Mouse (Mus musculus) frontal cortex, postnatal 14 days (tissue): ENCODE measurements around the gene Morc2a.
A peak's percentile ranks its signal among the peaks of the same experiment; 100 is the strongest.
"Not testable (repeated sequence)": the region's sequence is repeated elsewhere in the genome, so short reads cannot be mapped to it uniquely, and the experiment has no call there.

Source experiments
- DNase-seq, 2 experiments: peaks; one replicate each; pipeline ENCODE4 v3.0.0; 2022; ENCODE audit warnings: low spot score in 2 of 2

Morc2a gene

GRCm38 (mm10) chr11:3648964-3649841 is at the start of gene Morc2a:
Gene Morc2a, plus strand, starts transcription at chr11:3649191.
- peak; percentile 94 to 95 for DNase-seq

DNA sequence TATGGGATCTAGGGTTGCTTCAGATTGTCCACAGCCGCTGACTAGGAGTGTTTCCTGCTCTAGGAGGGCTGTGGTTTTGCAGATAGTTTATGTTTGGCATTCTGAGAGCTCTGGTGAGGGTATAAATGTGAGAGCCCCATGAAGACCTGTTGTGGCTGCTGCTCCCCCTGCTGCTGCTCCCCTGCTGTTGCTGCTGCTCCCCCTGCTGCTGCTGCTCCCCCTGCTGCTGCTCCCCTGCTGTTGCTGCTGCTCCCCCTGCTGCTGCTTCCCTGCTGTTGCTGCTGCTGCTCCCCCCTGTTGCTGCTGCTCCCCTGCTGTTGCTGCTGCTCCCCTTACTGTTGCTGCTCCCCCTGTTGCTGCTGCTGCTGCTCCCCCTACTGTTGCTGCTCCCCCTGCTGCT is 47.0 kb upstream of the Morc2a start:
- DNase-seq, result not testable (repeated sequence)

GRCm38 (mm10) chr11:3602687-3603086 is 46.3 kb upstream of the Morc2a start:
- not testable (repeated sequence) for DNase-seq

DNA sequence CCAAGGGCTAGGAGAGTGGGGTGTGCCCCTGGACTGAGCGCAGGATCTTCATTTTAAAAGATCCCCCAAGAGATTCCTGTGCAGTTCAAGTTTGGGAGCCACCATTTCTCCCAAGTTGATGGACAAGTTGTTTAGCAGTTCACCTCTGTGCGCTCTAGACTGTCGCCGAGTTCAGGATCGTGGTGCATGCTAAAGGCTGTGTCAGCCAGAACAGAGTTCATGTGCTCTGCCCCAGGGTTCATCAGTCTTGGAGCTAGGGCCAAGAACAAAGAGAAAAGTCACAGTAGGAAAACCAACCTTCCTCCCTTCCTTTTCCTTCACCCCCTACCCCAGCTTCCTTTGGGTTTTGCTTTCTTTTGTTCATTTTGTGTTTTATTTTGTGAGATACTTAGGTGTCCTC is 42.5 kb upstream of the Morc2a start:
- DNase-seq, result no peak

GRCm38 (mm10) chr11:3615576-3615975 is 33.4 kb upstream of the Morc2a start:
- no peak for DNase-seq

DNA sequence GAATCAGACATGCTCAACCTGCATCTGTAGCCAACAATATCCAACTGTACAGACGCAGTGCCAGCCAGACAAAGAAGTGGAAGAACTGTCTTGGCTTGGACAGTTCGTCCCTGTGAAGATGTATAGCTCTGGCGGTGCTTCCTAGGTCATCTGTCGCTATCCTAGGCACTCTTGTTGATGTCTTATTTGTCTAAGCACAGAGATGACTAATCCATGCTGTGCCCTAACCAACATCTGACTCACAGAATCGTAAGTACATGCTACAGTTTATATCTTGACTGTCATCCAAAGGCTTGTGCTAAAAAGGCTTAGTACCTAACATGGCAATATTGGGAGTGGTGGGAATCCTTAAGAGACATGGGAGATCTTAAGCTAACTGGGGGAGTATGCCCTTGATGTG is 26.2 kb upstream of the Morc2a start:
- DNase-seq, result no peak

GRCm38 (mm10) chr11:3624391-3625027 is 24.5 kb upstream of the Morc2a start:
- DNase-seq, result no peak

- DNase-seq, result peak in 1 of 2 experiments; percentile 5
These were observed 19.9 kb upstream of the Morc2a start for GRCm38 (mm10) chr11:3628999-3629491.

GRCm38 (mm10) chr11:3633269-3633668 is 15.7 kb upstream of the Morc2a start:
- DNase-seq, result peak; percentile 11 to 14

GRCm38 (mm10) chr11:3647688-3648087 is 1.3 kb upstream of the Morc2a start:
- DNase-seq, result no peak

DNA sequence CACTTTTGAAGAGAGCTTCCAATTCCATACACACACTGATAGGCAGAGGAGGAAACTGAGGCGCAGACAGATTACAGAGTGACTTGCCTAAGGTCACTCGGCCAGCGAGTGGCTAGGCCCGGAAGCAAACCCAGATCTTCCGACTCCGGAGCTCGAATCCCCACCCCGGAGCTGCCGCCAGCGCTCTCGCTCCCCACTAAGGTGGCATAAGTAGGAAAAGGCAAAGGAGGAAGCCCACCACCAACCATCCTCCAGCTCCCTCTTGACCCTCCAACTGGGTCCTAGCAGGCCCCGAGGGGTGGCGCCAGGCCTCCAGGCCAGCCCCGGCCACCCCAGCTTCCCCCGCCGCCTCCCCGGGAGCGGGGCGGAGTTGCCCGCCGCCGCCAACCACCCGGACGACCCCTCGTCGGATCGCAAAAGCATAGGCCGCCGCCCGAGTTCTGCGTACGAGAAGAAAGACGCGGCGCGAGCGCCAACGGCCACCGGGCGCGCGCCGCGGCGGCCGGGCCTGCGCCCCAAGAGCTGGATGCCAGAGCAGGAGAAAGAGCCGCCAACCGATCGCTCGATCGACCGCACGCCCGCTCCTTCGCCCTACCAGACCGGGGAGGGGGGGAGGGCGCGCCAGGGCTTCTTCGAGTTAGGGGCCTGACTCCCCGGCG is 557 bp upstream of the Morc2a start:
- DNase-seq, result peak in 1 of 2 experiments; percentile 14

- no peak for DNase-seq
These were observed 1.1 kb downstream of the Morc2a start for GRCm38 (mm10) chr11:3650141-3650540.

DNA sequence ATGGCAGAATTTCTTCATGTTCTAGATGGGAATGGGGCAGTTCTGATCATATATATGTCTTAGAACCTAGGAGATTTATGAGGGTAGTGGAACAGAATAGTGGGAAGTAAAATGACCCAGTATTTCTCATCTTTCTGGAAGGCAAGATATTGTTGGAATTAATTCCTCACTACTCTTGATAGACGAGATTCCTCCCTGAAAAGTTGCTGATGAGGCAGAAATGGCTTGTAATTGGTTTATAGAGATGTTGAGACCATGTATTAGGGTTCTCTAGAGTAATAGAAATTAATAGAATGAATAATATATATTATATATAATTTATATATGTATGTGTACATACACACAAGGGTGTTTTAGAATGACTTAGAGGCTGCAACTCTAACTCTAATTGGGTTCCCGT is 13.0 kb downstream of the Morc2a start:
- no peak for DNase-seq

DNA sequence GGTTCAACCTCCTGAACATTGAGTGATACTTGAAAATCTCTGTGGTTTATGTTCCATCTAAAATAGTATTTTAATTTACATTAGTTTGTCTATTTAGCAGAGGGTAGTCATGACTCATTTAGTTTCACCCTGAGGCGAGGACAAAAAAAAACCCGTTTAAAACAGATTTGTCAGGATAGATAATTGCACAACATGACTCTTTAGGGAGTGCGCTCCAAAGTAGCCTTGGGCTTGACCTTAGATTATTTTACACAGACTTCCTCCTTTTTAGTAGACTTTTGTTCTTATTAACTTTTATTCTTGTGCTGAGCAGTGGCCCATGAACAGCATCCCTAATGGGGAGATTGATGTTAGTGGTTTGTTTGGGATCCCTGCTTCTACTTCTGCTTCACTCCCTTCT is 18.5 kb downstream of the Morc2a start:
- DNase-seq, result no peak

DNA sequence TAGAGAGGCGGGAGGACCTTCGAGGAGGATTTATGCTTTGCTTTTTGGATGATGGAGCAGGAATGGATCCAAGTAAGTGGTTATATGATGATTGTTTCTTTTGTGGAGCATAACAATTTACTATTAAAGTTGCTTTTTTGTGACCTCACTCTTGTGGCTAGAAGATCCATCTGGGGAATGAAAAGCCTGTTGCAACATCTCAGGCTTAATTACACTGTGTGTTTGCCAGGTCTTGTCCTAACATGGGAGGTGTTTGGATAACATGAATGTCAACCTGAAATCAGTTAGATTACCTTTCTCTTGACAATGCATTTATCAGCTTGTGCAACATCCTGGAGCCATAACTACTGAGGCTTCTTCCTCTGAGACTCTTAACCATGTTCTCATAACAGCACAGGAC is 19.8 kb downstream of the Morc2a start:
- DNase-seq, result no peak

- DNase-seq, result no peak
These were observed 20.9 kb downstream of the Morc2a start for GRCm38 (mm10) chr11:3669849-3670248.

GRCm38 (mm10) chr11:3671000-3671628 is 22.1 kb downstream of the Morc2a start:
- DNase-seq, result no peak

GRCm38 (mm10) chr11:3674545-3674944 is 25.6 kb downstream of the Morc2a start:
- DNase-seq, result no peak

- DNase-seq, result no peak
These were observed 27.4 kb downstream of the Morc2a start for GRCm38 (mm10) chr11:3676423-3676822.

DNA sequence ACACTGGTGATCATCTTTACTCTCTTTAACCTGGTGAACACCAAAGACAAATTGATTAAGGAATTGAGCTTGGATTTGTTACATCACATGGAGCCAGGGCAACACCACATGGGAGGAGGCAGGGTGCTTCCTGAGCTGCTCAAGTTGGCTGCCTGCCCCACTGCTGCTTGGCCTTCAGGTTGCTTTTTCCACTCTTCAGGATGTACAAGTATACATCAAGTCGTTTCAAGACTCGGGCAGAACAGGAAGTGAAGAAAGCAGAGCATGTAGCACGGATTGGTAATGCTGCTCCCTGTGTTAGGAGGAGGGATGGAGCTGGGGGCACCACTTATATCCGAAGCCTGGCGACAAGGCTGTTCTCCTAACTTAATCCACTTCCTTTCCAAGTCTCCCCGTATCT is 28.2 kb downstream of the Morc2a start:
- DNase-seq, result no peak

- DNase-seq, result no peak
These were observed 30.8 kb downstream of the Morc2a start for GRCm38 (mm10) chr11:3679771-3680170.

- no peak for DNase-seq
These were observed 34.7 kb downstream of the Morc2a start for GRCm38 (mm10) chr11:3683696-3684095.
